Mouse (Mus musculus) CD4-positive helper T cell, adult 2 months (primary cell): Measurements from ENCODE around the gene Clec11a.

ENCODE experiments used
- DNase-seq: peaks from one replicate; pipeline ENCODE4 v3.0.0-alpha.2; 2012; ENCODE audit warnings: low read depth, missing footprints, low spot score

Gene Clec11a

GRCm38 (mm10) chr7:44280959-44281358, 25.7 kb downstream of the Clec11a start:
- DNase-seq: no peak

DNA sequence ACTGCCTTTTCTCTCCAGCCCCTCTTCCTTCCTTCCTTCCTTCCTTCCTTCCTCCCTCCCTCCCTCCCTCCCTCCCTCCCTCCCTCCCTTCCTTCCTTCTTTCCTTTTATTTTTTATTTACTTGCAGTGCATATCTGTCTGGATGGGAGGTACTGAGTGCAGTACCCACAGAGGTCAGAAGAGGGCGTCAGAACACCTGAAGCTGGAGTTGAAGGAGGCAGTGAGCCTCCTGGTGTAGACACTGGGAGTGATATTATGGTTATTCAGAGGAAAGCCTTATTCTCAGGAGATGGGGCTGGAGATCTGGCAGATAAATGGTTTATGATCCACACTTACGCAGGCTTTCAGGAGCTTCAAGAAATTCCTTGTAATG, 29.5 kb downstream of the Clec11a start:
- DNase-seq: peak; percentile 36

DNA sequence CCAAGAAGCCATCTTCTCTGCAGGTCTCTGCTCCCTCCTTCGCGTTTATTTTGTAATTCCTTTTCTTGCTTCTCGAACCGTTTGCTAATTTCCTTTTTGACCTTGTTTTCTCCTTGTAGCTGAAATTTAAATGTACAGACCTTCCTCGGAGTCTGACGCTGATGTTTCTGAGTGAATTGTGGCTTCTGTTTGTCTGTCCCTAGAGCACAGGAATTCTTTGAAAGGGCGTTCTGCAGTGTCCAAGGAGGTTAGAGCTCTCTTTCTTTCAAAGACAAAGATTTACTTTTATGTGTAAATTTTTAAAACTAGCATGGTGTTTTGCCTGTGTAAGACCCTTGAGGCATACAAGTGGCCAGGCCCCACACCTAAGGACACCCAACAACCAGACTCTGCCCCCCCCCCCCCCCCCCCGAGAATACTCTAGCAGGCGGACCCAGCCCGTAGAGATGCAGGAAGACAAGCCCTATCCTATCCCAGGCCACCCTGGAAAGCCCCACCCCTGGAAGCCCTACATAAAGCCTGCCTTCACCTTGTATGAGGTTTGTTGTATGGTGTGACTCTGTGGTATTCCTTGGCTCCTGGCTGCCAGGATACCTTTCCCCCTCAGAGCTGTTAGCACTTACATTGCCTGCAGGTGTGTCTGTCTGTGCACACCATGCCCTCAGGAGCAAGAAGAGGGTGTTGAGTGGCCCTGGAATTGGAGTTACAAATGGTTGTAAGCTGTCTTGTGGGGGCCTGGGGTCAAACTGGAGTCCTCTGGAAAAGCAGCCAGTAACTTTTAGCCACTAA, 30.0 kb downstream of the Clec11a start:
- no peak for DNase-seq

- DNase-seq: no peak
Observed at GRCm38 (mm10) chr7:44275546-44275945, 31.2 kb downstream of the Clec11a start.

- DNase-seq: no peak
Observed at GRCm38 (mm10) chr7:44274096-44274495, 32.6 kb downstream of the Clec11a start.

- DNase-seq: no peak
Observed at GRCm38 (mm10) chr7:44273446-44273845, 33.3 kb downstream of the Clec11a start.

DNA sequence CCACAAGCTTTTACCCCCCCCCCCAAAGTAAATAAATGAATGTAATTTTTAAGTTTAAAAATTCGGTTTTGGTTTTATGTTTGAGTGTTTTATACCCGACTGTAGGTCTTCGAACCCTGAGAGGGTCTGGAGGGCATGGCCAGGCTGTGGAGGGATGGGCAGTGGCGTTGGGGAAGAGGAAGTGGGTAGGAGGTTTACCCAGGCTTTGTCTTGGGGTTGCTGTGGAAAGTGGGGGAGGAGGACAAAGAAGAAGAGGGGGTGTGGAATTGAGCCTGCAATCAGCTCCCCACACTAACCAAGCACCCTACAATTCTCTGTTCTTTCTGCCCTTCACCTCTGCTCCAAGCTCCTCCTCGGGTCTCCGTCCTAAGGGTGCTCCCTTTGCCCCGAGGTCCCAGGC, 34.2 kb downstream of the Clec11a start:
- no peak for DNase-seq

DNA sequence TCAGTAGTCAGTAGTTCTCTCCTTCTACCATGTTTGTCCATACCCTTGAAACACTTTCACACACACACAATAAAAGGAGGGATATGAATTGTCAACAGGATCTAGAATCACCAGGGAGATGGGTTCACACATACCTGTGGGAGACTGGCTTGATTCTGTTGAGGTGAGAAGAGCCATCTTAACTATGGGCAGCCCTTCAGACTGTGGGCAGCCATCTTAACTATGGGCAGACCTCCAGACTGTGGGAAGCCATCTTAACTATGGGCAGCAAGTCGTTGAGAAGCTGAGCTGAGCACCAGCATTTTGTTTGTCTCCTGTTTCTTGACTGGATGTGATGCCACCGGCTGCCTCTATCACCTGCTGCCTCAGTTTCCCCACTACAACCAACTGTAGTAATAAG, 35.4 kb downstream of the Clec11a start:
- DNase-seq: peak; percentile 25

GRCm38 (mm10) chr7:44269397-44269796, 37.3 kb downstream of the Clec11a start:
- no peak for DNase-seq

DNA sequence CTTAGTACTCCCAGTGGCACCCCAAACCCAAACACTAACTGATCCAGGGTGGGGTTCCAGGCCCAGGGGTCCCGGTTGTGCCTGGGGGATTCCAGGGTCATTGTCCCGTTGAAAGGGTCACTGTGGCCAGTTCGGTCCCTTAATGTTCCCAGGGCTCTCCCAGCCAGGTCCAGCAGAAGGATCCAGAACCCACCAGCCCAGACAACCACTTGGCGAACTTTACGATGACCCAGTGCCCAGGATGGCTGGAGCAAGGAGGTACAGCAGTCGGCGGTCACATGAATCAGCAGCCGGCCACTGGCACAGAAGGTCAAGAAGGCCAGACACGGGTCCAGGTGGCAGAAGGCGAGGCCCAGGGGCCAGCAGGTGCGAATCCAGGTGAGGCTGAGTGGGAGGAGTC, 38.6 kb downstream of the Clec11a start:
- DNase-seq: no peak

GRCm38 (mm10) chr7:44262791-44263643, 43.7 kb downstream of the Clec11a start:
- DNase-seq: peak; percentile 88

DNA sequence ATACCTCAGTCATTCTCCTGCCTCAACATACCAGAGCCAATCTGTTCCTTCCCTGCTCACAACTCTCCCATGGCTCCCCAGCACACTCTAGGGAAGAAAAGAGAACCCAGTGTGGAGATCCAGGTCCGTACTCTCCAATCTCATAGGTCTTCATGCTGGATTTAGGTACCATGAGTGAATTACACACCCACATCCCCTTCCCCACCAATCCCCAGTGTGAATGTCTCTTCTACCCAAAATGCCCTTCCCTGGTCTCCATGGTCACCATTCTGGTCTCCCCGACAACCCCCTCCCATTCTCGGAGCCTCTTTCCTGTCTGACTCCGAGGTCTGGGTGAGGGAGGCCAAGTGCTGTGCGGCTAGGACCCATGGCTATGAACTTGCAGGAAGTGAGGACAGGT, 45.6 kb downstream of the Clec11a start, which contains the start of gene Gm15517:
Gene Gm15517, plus strand, starts transcription at position 301 of the 400 bp plus-strand sequence.
- DNase-seq: no peak

- no peak for DNase-seq
Observed at GRCm38 (mm10) chr7:44260410-44260809, 46.3 kb downstream of the Clec11a start.

DNA sequence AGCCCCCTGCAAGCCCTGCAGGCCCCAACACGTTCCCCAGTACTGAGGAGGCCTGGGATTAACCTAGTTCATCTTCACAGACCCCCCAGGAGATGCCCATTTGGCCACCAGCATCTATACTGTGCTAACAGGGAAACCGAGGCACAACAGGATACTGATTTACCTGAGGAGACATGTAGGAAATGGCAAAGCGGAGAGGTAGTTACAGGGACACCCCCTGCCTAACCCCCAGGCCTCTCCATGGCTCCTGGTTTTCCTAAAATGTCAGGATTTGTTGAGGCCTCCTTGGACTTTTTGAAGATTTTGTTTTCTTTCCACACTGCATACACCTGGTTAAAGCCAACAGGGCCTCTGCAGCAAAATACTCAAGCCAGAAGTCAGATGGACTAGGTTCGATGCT, 49.4 kb downstream of the Clec11a start, which contains the start of gene Acp4:
Gene Acp4, minus strand, starts transcription at position 101 of the 400 bp plus-strand sequence.
- no peak for DNase-seq

- DNase-seq: no peak
Observed at GRCm38 (mm10) chr7:44254930-44255329, 51.8 kb downstream of the Clec11a start.

GRCm38 (mm10) chr7:44253023-44253616, 53.6 kb downstream of the Clec11a start:
- no peak for DNase-seq
